Mouse (Mus musculus) 3134 (cell line): Measurements from ENCODE around the gene Tspan4.

Experiments
- DNase-seq: peaks from one replicate; pipeline ENCODE4 v3.0.0-alpha.2; 2011; ENCODE audit warnings: low spot score; ENCODE audit not compliant: insufficient read length; ENCODE audit errors: extremely low read depth

The Tspan4 gene

GRCm38 (mm10) chr7:141460001-141460390, 15.0 kb upstream of the Tspan4 start:
- DNase-seq, result no peak

DNA sequence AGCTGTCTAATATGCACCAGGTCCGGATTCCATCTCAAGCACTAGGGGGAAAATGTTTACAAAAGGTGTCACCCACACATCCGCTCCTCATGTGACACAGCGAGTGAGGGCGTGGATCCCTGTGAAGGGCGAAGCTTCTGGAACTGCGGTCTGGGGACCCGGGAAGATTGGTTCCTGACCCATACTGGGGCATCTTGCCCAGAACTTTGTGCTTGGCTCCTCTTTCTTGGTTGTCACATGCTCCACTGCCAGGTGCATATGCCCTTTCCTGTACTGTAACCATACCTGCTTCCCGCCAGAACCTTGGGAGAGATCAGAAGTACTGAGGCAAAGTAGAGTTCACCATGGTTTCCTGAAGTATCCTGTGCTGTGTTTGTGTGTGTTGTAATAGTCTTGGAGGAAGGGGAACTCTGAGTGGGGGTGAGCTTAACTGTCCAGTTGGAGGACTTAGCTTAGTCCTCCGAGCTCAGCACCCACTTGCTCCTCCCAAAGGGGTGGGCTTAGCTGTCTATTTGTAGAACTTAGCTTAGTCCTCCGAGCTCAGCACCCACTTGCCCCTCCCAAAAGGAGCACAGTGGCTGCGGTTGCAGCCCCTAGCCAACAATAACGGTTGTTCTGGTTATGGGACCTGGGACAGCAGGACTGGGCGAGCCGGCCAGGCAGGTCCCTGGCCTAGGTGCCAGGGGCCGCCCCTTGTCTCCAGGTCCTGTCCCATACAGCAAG, 14.5 kb upstream of the Tspan4 start, which contains the start of gene Cracr2b:
Gene Cracr2b, plus strand, starts transcription at position 704 of the 723 bp plus-strand sequence.
- DNase-seq, result no peak

- DNase-seq, result no peak
Measured at GRCm38 (mm10) chr7:141461521-141462332, 13.3 kb upstream of the Tspan4 start.

DNA sequence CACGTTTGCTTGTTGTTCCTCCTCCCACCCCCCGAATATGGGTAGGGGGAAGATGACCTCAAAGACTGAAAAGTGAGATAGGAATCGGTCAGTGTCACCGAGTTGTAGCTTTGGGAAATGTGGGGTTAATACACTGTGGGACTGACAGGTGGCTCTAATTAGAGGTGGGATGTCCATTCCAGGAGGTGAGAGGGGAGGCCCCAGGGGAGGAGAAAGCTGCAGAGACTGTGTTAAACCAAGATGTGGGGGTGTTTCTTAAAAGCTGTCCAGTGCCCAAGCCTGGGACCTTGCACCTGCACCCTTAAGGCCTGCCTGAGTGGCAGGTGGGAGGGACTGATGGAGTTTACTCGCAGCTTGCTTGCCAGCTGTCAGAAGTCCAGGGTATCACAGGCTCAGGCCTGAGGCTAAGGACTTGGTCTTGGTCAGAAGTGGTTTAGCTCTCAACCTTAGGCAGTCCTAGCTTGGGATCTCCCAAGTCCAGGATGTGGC, 12.7 kb upstream of the Tspan4 start:
- DNase-seq, result no peak

GRCm38 (mm10) chr7:141463824-141464602, 11.0 kb upstream of the Tspan4 start:
- no peak for DNase-seq

GRCm38 (mm10) chr7:141464603-141465201, 10.3 kb upstream of the Tspan4 start:
- DNase-seq, result no peak

- peak; percentile 74 for DNase-seq
Measured at GRCm38 (mm10) chr7:141465388-141466044, 9.5 kb upstream of the Tspan4 start.

DNA sequence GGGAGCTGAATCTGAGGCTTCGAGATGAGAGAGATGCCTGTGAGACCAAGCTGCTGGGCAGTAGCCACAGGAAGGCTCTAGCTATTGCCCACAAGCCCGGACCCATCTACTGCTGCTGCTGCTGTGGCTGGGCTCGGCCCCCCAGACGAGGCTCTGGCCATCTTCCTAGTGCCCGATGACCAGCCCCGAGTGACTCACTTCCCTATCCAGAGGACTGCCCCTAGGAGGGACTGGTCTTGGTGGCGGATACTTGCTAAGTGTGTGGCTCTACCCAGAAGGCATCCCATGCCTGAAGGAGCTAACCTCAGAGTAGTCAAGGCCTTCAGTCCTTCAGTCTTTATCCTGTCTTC, 9.0 kb upstream of the Tspan4 start:
- peak; percentile 81 for DNase-seq

DNA sequence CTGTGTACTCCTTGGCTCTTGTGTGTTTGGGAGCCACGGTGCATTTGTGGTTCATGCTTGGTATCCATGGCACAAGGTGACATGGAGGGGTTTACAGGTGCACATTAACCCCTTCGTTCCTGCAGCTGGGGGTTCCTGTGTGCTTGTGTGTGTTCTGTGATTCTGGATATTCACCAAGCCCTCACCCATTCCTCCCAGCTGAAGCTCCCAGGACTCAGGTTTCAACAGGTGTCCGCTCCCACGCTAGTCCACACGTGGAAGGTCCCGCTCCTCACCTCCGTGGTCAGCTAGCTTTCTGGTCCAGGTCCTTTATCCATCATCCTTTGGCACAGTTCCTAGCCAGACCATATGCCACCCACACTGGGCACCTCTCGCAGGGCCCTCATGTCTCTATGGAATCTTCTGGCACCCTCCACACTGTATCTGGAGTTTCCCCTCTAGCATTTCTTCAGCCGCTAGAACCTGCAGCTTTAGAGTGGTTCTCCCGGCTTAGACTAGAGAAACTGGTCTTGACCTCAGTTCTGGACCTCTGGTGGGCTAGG, 8.4 kb upstream of the Tspan4 start:
- no peak for DNase-seq

DNA sequence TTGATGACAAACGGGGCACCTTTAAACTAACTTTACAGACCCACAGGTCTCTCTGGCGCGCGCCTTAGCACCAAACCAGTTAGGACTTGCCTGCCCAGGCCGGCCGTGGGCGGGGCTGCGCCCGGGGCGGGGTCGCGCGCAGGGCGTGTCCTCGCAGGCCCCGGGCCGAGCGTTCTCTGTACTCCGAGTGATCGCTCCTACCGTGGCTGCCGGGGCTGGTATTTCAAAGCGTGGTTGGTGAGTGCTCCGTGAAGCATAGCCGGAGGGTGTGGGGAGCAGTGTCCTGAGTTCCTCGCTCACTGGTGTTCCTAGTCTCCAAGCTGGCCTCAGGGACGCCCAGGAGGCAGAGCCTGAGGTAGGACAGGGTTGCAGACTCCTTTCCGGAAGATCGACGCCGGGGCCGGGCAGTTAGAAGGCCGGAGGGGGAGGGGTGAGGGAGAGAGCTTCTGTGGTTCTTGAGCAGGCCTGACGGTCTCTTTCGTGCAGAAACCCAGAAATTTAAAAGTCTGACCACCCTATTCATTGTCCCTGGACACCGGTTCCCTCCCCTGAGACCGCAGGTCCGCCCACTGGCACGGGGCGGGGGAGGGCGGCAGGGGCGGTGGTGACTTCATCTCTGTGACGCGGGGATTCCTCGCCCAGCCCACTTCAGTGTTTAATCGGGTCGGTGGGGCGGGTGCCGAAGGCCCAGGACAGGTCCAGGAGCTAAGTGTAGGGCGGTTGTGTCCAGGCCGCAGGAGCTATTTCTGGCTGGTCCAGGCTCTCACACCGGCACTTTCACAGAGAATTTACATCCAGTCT, 7.6 kb upstream of the Tspan4 start, which contains the start of gene Cd151:
Gene Cd151, plus strand, starts transcription at position 163 of the 801 bp plus-strand sequence.
- peak; percentile 94 for DNase-seq

DNA sequence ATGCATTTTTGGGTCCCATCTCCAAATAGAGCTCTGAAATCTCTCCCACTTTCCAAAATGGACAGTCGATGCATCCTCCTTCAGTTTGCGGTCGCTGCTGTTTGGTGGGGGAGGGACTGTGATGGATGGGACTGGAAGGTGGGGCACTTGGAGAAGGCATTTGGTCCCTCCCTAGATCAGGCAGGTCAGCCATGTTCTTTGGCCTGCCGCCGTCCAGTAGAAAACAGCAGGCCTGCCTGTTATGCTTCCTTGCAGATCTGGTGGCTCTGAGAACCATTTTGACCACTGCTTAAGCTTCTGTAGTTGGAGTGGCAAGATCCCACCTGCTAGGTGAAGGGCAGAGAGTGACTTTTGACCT, 6.9 kb upstream of the Tspan4 start:
- DNase-seq, result peak; percentile 52

DNA sequence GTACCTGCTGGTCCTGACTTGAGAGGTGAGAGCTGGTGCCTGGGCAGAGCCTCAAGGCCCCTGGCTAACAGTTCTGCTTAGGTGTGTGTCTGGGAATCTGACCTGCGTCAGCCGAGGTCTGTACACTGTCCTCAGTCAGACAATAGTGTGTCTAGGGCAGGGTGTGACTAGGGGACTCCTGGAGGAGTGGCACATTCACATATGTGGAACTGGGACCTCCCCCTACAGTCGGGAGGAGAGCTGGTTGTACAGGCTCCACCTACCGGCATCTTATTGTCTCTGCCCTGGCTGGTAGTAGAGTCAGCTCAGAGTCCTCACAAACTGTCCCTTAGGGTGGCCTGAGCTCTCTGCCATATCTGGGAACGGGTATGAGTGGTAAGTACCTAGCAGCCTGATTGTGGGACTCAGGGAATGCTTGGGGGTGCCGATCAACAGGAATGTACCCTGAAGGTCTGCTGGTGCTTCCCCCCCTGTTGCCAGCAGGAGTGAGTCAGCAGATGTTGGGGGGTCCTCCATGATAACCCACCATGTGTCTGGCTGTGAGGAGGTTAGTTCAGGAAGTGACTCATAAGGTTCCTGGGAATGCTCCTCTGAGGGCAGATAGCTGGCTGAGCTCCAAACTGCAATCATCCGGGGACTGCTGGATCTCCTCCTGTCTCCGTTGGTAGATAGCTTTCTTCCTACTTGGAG, 6.4 kb upstream of the Tspan4 start:
- peak; percentile 84 for DNase-seq

GRCm38 (mm10) chr7:141469352-141469751, 5.7 kb upstream of the Tspan4 start:
- peak; percentile 55 for DNase-seq

- no peak for DNase-seq
Measured at GRCm38 (mm10) chr7:141469901-141470636, 5.0 kb upstream of the Tspan4 start.

GRCm38 (mm10) chr7:141470637-141470944, 4.4 kb upstream of the Tspan4 start:
- DNase-seq, result peak; percentile 51

GRCm38 (mm10) chr7:141471236-141471635, 3.8 kb upstream of the Tspan4 start:
- no peak for DNase-seq

- DNase-seq, result no peak
Measured at GRCm38 (mm10) chr7:141472226-141472625, 2.8 kb upstream of the Tspan4 start.

DNA sequence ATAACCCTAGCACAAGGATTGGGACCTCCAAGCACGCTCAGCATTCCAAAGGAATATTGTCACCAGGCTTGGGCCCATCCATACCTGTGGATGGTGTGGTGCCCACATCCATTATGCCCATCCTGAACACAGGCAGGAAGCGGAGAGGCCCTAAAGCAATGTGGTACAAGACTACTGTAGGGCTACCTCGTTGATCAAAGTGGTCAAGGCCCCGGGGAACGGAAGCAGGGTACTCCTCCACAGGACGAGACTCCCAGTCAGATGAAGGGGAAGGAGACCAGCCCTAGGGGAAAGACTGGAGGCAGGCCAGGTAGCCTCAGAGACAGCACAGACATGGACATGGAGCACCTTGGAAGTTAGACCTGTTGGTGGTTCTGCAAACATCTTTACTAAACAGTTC, 2.3 kb upstream of the Tspan4 start:
- no peak for DNase-seq
